Mouse (Mus musculus) neutrophil, adult 59 days (primary cell): ENCODE results near the gene Nectin1. TPM values are rescaled to one million over a fixed set of nuclear protein-coding genes. Genes with fewer than 3 reads are reported as not detected.

Experiments
- total RNA-seq, 2 experiments: library from RNA; stranded (reverse); gene quantifications; 1 replicate in 1 of 2; 2 replicates in 1 of 2; pipeline ENCODE4 v1.2.4; 2023

The Nectin1 gene
- 1 to 10 TPM; 3.3 to 4.9 TPM for total RNA-seq

GRCm38 (mm10) chr9:43743647-43744137 is at the start of gene Nectin1:
Nectin1 (plus strand) TSS chr9:43743984.

